ENCODE assay signal across 20 mouse cellular contexts in genomic region chr5:144271772-144272171, GRCm38 (mm10). TPM values are rescaled to one million over a fixed set of nuclear protein-coding genes. Genes with fewer than 3 reads are reported as not detected.
DNase-seq lines count a peak whose midpoint lies in the region; ATAC-seq and TF ChIP-seq lines count a peak whose summit lies in the region.
"Had no signal": no experiment of that assay in that cellular context is flagged by ENCODE, and none has a peak within 500 bp of the region (broad histone marks: within the 10 kb centered on the region; RNA-seq: fewer than 3 reads in every experiment).

No protein-coding gene starts in this region.

- H3K9ac ChIP-seq in heart, embryonic 12.5 days, result no peak overlapping the region
- H3K9ac ChIP-seq in lung, postnatal 0 days (replicated peaks; ENCODE audit: low read depth), result no peak overlapping the region
- no peak overlapping the region for H3K9ac ChIP-seq in intestine, embryonic 15.5 days
- H3K9ac ChIP-seq in forebrain, embryonic 16.5 days (replicated peaks; ENCODE audit: low read depth, low read length), result no peak overlapping the region
- H3K9ac ChIP-seq: hindbrain, embryonic 13.5 days; liver, embryonic 12.5 days; neural tube, embryonic 13.5 days had no signal

- ATAC-seq in heart, embryonic 12.5 days (ENCODE audit: insufficient number of reproducible peaks, low FRiP score), result peak; percentile 43; the same call in 1 of the 2 replicates
- no peak for ATAC-seq in lung, postnatal 0 days
- peak; percentile 77 for ATAC-seq in intestine, embryonic 15.5 days
- no peak for ATAC-seq in forebrain, embryonic 16.5 days
- ATAC-seq in megakaryocyte, adult 5-6 weeks (ENCODE audit: poor library complexity, severe bottlenecking), result no peak
- ATAC-seq: inflammation-experienced regulatory T-cells, adult 6 months; liver, embryonic 12.5 days had no signal

- H3K4me1 ChIP-seq in heart, embryonic 12.5 days (replicated peaks), result peaks cover 58% of the 10 kb centered on the region
- H3K4me1 ChIP-seq in lung, postnatal 0 days (ENCODE audit: insufficient read depth, low read depth, low read length), result no peaks in the 10 kb centered on the region
- H3K4me1 ChIP-seq in intestine, embryonic 15.5 days (replicated peaks), result no peaks in the 10 kb centered on the region
- no peaks in the 10 kb centered on the region for H3K4me1 ChIP-seq in forebrain, embryonic 16.5 days (replicated peaks; ENCODE audit: control insufficient read depth, insufficient read depth, low read length)

- H3K27ac ChIP-seq in heart, embryonic 12.5 days (ENCODE audit: poor library complexity, severe bottlenecking), result peak overlapping the region; percentile 23; the same call in 1 of the 2 replicates
- H3K27ac ChIP-seq in lung, postnatal 0 days (ENCODE audit: low read length), result no peak overlapping the region
- no peak overlapping the region for H3K27ac ChIP-seq in intestine, embryonic 15.5 days
- no peak overlapping the region for H3K27ac ChIP-seq in forebrain, embryonic 16.5 days (ENCODE audit: low read length)
- H3K27ac ChIP-seq: forebrain, embryonic 10.5 days; hindbrain, embryonic 13.5 days; limb, embryonic 10.5 days; liver, embryonic 12.5 days; neural tube, embryonic 13.5 days had no signal

- intact Hi-C loops in heart, postnatal 36 days (cut with DNase I), result no loop called here

- whole genome bisulfite sequencing in heart, embryonic 12.5 days, result 5% methylated on average over 5 of the region's 5 CpGs
- 25% methylated on average over 5 of the region's 5 CpGs for WGBS in lung, postnatal 0 days
- 27% methylated on average over 5 of the region's 5 CpGs for WGBS in intestine, embryonic 15.5 days
- 84% methylated on average over 5 of the region's 5 CpGs for WGBS in forebrain, embryonic 16.5 days

- DNase-seq in heart, postnatal 36 days, result no peak
- DNase-seq in lung, postnatal 0 days (ENCODE audit: low spot score), result peak; percentile 41
- no peak for DNase-seq in lung, postnatal 25 days (ENCODE audit: low spot score)
- DNase-seq: B cell, adult 2 months; cerebellum, adult 2 months; cerebellum, postnatal 36 days; kidney, postnatal 36 days; lung, adult 2 months; thymus, adult 18-20 months; thymus, postnatal 4 days had no signal

- no peaks in the 10 kb centered on the region for H3K27me3 ChIP-seq in heart, embryonic 12.5 days (replicated peaks)
- no peaks in the 10 kb centered on the region for H3K27me3 ChIP-seq in lung, postnatal 0 days (replicated peaks; ENCODE audit: insufficient read depth, low read length)
- no peaks in the 10 kb centered on the region for H3K27me3 ChIP-seq in intestine, embryonic 15.5 days (replicated peaks)
- H3K27me3 ChIP-seq in forebrain, embryonic 16.5 days (replicated peaks; ENCODE audit: control insufficient read depth, insufficient read depth, low read length), result no peaks in the 10 kb centered on the region
- H3K27me3 ChIP-seq: hindbrain, embryonic 13.5 days; liver, embryonic 12.5 days; neural tube, embryonic 13.5 days had no signal

- no peak overlapping the region for H3K4me3 ChIP-seq in heart, embryonic 12.5 days
- no peak overlapping the region for H3K4me3 ChIP-seq in lung, postnatal 0 days (ENCODE audit: low read depth, low read length)
- no peak overlapping the region for H3K4me3 ChIP-seq in intestine, embryonic 15.5 days (replicated peaks)
- H3K4me3 ChIP-seq in forebrain, embryonic 16.5 days (replicated peaks; ENCODE audit: low read length), result no peak overlapping the region
- H3K4me3 ChIP-seq: forebrain, embryonic 10.5 days; hindbrain, embryonic 13.5 days; limb, embryonic 10.5 days; liver, embryonic 12.5 days; neural tube, embryonic 13.5 days had no signal

- no peak for TF ChIP-seq CTCF in lung, postnatal 0 days (IDR thresholded peaks at IDR 0.05)

- peaks cover 2% of the 10 kb centered on the region; the same call in 1 of the 2 replicates for H3K36me3 ChIP-seq in heart, embryonic 12.5 days
- peaks cover 3% of the 10 kb centered on the region; the same call in 1 of the 2 replicates for H3K36me3 ChIP-seq in lung, postnatal 0 days (ENCODE audit: insufficient read depth, low read length)
- peaks cover 10% of the 10 kb centered on the region for H3K36me3 ChIP-seq in intestine, embryonic 15.5 days
- H3K36me3 ChIP-seq in forebrain, embryonic 16.5 days (ENCODE audit: control insufficient read depth, insufficient read depth), result no peaks in the 10 kb centered on the region

- no peak for TF ChIP-seq EP300 in lung, postnatal 0 days (IDR thresholded peaks at IDR 0.05)

- H3K9me3 ChIP-seq in heart, embryonic 12.5 days (replicated peaks), result no peaks in the 10 kb centered on the region
- no peaks in the 10 kb centered on the region for H3K9me3 ChIP-seq in lung, postnatal 0 days (ENCODE audit: low read length)
- no peaks in the 10 kb centered on the region for H3K9me3 ChIP-seq in intestine, embryonic 15.5 days
- H3K9me3 ChIP-seq in forebrain, embryonic 16.5 days (ENCODE audit: control insufficient read depth, low read length), result no peaks in the 10 kb centered on the region
- H3K9me3 ChIP-seq: forebrain, embryonic 10.5 days; hindbrain, embryonic 13.5 days; limb, embryonic 10.5 days; liver, embryonic 12.5 days; neural tube, embryonic 13.5 days had no signal

- 0 out of 2 replicates have a peak overlapping the region, but pooled peaks have one; percentile 15 for H3K4me2 ChIP-seq in heart, embryonic 12.5 days
- no peak overlapping the region for H3K4me2 ChIP-seq in lung, postnatal 0 days (replicated peaks; ENCODE audit: low read depth, low read length)
- H3K4me2 ChIP-seq in intestine, embryonic 15.5 days (replicated peaks), result no peak overlapping the region
- no peak overlapping the region for H3K4me2 ChIP-seq in forebrain, embryonic 16.5 days (ENCODE audit: low read length)
- H3K4me2 ChIP-seq: hindbrain, embryonic 13.5 days; liver, embryonic 12.5 days; neural tube, embryonic 13.5 days had no signal

RNA-seq across cellular contexts. Expression of gene Bri3, which starts 27.5 kb away (rescaled TPM):
- polyA plus RNA-seq in heart, embryonic 12.5 days (2016; fragmentation: Nextera tagmentation; extraction: Ambion mirVana), result 127 and 133 TPM in 2 replicates
- 100 to 1,000 TPM; 129 to 137 TPM for total RNA-seq in heart, postnatal 36 days (2021)
- 278 and 286 TPM in 2 replicates for polyA plus RNA-seq in lung, postnatal 0 days (2015; fragmentation: Nextera tagmentation; extraction: Ambion mirVana)
- polyA plus RNA-seq in intestine, embryonic 15.5 days (2015; fragmentation: Nextera tagmentation; extraction: Ambion mirVana), result 130 and 133 TPM in 2 replicates
- polyA plus RNA-seq in forebrain, embryonic 16.5 days (2015; fragmentation: Nextera tagmentation; extraction: Ambion mirVana), result 94.7 and 98.0 TPM in 2 replicates
- total RNA-seq in megakaryocyte, adult 5-6 weeks (2015), result 86.8 and 91.0 TPM in 2 replicates
- total RNA-seq in megakaryocyte, adult 5-6 weeks (2017), result 20.1 and 33.8 TPM in 2 replicates

RNA-seq across cellular contexts. Expression of gene Tecpr1, which starts 48.4 kb away (rescaled TPM):
- polyA plus RNA-seq in heart, embryonic 12.5 days (2016; fragmentation: Nextera tagmentation; extraction: Ambion mirVana), result 19.1 and 19.3 TPM in 2 replicates
- total RNA-seq in heart, postnatal 36 days (2021), result 10 to 100 TPM; 27.0 to 31.8 TPM
- polyA plus RNA-seq in lung, postnatal 0 days (2015; fragmentation: Nextera tagmentation; extraction: Ambion mirVana), result 34.1 and 35.0 TPM in 2 replicates
- polyA plus RNA-seq in intestine, embryonic 15.5 days (2015; fragmentation: Nextera tagmentation; extraction: Ambion mirVana), result 17.3 and 19.9 TPM in 2 replicates
- 45.6 and 57.4 TPM in 2 replicates for polyA plus RNA-seq in forebrain, embryonic 16.5 days (2015; fragmentation: Nextera tagmentation; extraction: Ambion mirVana)
- 6.0 and 9.8 TPM in 2 replicates for total RNA-seq in megakaryocyte, adult 5-6 weeks (2015)
- 8.0 and 13.0 TPM in 2 replicates for total RNA-seq in megakaryocyte, adult 5-6 weeks (2017)

Comparison
In these comparisons a context has a peak if more than half of its experiments do, and no peak if none do; other contexts are left out.
1. ATAC-seq: peak in heart, embryonic 12.5 days (single experiment) and intestine, embryonic 15.5 days (single experiment); none in lung, postnatal 0 days (single experiment), forebrain, embryonic 16.5 days (single experiment) and megakaryocyte, adult 5-6 weeks (single experiment).